Mouse (Mus musculus) frontal cortex, adult 2 months (tissue): ENCODE data around the gene Rab7. TPM values are rescaled to one million over a fixed set of nuclear protein-coding genes. Genes with fewer than 3 reads are reported as not detected.

Source experiments
- DNase-seq, 2 experiments: peaks; one replicate each; pipeline ENCODE4 v3.0.0; 2022; ENCODE audit warnings: low spot score in 1 of 2; ENCODE audit errors: extremely low spot score in 1 of 2
- polyA plus RNA-seq: library from polyadenylated mRNA; depleted of rRNA; stranded (reverse); fragments of >200 nt; gene quantifications from 2 replicates; pipeline ENCODE4 v1.2.3, GENCODE M21; 2012; rRNA removed

The Rab7 gene
- 388 and 392 TPM in 2 replicates for polyA plus RNA-seq

DNA sequence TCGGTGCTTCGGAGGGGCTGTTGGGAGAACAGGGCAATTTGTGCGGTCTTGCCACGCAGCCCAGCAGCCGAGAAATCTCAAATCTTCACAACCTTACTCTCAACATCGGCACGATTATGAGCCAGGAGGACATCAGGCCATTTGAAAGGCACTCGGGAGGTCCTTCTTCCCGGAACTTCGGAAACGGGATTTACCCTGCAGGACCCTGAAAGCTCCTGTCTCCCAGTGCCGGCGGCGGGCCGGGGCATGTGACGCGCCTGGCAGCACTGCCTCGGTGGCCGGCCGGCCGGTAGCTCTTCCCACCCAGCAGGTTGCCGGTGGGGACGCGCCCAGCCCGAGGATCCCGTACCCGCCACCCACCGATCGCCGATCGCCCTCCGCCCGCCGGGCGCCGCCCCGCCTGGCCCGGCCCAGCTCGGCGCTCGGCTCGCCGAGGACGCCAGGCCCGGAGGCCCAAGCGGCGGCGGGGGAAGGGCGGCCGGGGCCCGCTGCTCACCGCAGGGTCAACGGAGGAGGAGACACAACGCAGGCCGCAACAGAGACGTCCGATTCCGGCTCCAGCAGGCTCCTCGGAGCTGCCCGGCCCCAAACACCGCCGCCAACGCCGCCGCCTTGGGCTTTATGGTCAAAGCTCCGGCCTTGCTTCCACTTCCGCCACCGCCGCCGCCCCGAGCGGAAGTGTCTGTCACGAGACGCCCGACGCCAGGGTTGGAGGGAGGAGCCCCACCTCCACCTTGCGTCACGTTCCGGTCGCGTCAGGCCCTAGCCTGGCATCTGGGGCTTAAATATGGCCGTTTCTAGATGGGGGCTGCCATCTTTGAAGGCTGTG is at the start of gene Rab7:
Rab7 (minus strand) TSS at position 694 of the 829 bp plus-strand sequence.
- DNase-seq, result peak; percentile 93 to 97

DNA sequence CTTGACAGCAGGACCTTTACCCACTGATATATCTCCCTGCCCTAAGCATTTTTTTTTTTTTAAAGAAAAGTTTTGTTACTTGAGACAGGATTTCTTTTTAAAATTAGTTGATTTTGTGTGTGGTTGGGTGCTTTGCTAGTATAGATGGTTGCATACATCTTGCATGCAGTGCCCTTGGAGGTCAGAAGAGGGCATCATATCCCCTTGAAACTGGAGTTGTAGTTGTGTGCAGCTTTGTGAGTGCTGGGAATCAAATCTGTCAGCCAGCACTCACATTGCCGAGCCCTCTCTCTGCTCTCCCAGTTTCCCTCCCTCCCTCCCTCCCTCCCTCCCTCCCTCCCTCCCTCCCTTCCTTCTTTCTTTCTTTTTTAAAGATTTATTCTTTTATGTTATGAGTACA is 43.9 kb upstream of the Rab7 start:
- DNase-seq, result no peak

DNA sequence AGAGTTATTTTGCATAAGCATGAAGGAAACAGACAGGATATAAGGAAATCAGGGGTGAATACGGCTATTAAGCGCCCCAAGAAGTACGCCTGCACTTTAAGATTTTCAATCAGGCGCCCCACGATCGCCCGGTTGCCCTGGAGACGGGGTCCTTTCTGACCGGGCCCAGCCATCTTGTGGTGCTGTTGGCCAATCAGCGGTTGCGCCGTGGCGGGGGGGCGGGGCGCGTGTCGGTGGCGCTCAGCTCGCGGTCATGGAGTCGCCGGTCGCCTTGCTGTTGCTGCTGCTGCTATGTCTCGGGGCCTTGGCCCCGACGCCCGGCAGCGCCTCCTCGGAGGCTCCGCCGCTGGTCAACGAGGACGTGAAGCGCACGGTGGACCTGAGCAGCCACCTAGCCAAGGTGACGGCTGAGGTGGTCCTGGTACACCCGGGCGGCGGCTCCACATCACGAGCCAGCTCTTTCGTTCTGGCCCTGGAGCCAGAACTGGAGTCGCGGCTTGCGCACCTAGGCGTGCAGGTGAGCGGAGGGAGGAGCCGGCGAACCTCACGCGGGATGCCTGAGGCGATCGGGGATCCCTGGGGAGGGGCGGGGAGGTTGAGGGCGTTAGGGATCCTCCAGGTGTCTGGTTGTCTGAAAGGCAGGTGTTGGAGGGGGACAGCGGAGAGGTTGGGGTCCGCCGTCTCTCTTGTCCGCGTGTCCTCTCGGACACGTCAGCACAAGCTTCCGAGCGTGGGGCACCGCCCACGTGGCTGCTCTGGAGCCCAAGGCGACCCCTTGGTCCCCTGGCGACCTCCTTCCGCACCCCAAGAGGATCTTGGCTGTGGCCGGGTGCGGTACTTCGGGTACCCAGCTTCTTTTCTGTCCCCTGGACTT is 39.4 kb upstream of the Rab7 start, which contains the start of gene Rpn1:
Rpn1 (plus strand) TSS at position 205 of the 874 bp plus-strand sequence.
- peak; percentile 91 to 98 for DNase-seq

DNA sequence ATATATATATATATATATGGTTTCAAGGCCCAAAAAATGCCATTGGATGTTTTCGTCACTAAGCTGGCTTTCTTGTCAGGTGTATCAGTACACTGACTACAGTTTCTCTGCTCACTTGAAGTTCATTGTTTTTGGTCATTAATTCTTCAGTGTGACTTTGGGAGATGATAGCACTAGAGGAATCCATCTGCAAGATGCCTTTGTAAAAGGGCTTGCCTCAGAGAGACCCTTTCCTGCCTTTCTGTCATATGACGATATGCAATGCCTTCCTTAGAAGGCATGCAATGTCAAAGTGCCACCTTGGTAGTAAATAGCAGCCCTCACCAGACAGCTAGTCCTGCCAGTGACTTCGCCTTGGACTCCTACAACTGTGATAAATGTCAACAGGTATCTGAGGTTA is 38.6 kb upstream of the Rab7 start:
- no peak for DNase-seq

GRCm38 (mm10) chr6:88083095-88083494 is 38.0 kb upstream of the Rab7 start:
- DNase-seq, result no peak

DNA sequence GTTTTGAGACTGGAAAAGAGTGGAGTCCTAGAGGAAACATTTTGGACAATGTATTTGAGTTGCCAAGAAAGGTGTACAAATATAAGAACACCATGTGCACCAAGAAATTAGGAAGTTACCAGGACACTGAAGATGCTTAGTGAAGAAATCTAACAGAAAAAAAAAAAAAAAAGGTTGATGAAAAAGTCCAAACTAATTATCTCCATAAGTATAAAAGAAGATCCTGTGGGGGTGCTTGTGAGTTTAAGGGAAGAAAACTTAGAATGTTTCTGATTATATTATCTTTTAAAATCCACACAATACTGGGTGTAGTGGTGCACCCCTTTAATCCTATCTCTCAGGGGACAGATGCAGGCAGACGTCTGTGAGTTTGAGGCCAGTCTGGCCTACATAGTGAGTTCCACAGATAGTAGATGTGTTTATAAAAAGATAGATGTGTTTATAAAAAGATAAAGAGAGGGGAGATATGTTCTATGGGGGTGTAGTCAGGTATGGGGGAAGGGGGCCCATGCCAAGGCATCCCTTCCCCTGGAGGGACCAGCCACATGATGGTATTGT is 31.0 kb upstream of the Rab7 start:
- DNase-seq, result no peak

DNA sequence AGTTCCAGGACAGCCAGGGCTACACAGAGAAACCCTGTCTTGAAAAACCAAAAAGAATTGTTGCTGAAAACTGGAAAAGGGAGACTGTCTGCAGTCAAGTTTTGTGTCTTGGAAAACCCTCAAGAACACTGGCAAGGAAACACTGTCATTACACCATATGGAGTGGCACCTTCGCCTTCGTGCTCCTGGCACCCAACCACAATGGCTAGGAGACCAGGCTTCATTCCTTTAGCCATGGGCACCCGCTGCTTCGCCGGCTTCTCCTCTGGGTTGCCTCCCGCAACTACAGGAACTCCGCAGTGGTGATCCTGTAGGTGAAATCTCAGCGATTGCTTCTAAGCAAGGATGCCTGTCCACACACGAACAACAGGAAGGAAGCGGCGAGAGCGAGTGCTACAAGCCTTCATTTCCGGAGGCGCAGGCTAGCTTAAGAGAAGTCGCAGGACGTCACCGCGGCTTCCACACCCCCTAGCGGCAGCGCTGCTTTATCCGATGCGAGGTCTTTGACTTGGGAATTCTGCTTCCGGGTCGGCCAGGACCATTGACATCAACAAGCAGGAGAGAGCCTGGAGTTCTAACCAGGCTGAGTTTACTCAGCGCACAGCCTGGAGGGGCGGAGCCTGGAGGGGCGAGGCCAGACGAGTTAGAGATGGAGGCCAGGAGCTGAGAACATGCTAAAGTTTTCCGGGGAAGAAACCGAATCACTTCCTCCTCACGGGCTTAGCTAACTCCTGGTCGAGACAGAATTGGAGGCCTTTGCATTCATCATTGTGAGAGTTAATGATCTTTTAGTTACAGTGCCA is 29.9 kb upstream of the Rab7 start:
- DNase-seq, result peak; percentile 93 to 97

- no peak for DNase-seq
Measured at GRCm38 (mm10) chr6:88071216-88071615, 26.1 kb upstream of the Rab7 start.

DNA sequence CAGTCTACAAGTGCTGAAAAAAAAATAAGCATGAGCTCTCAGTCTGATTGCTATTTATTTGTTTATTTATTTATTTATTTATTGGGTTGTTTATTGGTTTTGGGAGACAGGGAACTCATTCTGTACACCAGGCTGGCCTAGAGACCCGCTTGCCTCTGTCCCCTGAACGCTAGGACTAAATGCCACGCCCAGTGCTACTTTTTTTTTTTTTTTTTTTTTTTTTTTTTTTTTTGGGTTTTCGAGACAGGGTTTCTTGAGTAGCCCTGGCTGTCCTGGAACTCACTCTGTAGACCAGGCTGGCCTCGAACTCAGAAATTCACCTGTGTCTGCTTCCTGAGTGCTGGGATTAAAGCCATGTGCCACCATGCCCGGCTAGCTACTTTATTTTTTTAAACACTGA is 25.4 kb upstream of the Rab7 start:
- no peak for DNase-seq

DNA sequence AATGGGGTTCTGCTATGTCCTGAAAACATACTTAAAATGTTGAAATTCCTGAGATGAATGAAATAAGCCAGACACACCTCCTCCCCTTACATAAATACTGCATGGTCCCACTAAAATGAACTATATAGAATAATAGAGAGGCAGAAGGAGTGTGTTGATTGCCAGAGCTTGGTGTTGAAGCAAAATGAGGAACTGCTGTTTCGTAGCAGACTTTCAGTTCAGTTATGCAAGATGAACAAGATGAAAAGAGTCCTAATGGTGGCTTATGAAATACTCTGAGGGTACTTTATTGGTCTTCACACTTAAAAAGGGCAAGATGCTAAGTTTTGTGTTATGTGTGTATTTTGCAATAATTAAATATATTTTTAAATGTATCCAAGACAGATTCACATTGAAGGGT is 23.7 kb upstream of the Rab7 start:
- no peak for DNase-seq

GRCm38 (mm10) chr6:88067722-88068121 is 22.7 kb upstream of the Rab7 start:
- DNase-seq, result no peak

DNA sequence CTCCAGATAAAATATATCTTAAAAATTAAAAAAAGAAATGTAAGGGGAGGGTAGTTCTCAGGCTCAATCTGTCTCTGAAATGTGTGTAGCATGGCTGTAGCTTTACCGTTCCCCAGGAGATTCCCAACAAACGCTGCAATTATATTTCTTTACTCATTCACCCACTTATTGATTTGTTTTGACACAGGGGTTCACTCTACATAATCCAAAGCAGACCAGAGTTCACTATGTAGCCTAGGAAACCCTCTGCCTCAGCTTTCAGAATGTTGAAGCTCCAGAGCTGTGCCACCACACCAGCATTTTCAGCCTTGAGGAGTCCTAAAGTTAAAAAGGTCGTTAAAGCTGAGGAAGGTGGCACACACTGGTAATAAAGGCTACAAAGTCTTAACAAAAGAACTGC is 20.9 kb upstream of the Rab7 start:
- DNase-seq, result no peak

DNA sequence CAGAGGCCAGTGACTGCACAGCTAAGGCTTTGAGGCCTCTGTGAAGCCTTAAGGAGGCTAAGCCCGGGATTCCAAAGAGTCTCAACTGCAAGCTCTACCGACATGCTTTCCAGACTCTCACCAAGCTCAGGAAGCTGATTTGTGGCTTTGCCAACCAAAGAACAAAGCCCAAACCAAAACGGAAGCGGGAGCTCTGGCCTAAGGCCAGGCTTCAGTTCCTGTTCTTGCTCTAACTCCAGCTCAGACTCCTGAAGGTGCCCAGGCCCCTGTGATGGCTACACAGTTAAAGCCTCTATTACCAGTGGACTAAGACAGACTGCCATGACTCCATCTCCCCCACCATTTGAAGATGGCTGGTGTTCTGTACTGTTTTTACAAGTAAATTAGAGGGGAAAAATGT is 20.0 kb upstream of the Rab7 start:
- DNase-seq, result no peak

- no peak for DNase-seq
Measured at GRCm38 (mm10) chr6:88064072-88064642, 19.1 kb upstream of the Rab7 start.

- no peak for DNase-seq
Measured at GRCm38 (mm10) chr6:88062398-88062797, 17.3 kb upstream of the Rab7 start.

DNA sequence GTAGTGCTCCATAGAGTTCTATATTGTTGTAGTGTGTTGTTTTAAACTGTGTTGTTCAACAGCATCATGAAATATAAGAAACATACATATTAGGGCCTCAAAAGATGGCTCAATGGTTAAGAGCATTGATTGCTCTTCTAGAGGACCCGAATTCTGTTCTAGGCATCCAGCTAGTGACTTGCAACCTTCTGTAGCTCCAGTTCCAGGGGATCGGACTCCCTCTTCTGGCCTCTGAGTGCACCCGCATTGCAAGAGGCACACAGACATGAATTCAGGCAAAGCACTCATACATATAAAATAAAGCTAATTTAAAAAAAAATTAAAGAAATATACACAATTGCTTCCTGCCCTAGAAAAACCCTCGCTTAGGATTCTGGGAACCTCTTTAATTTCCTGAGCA is 16.3 kb upstream of the Rab7 start:
- DNase-seq, result no peak

- no peak for DNase-seq
Measured at GRCm38 (mm10) chr6:88060602-88061001, 15.5 kb upstream of the Rab7 start.

DNA sequence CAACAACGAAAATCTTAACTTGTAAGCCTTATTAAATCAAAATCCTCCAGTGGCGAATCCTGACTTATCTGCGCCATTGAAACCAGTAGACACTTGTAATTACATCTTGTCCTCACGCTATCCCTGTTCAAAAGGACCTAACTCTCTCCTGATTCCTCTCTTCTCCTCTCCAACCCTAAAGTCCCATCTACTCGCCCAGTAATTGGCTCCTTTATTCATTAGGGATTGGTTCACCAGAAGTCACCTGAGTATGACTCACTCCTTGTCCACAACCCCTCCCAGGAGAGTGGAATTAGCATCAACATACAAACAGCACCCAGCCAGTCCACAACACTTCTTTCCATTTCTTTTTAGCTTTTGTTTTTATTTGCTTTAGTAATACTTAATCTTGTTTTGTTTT is 14.8 kb upstream of the Rab7 start:
- DNase-seq, result no peak

DNA sequence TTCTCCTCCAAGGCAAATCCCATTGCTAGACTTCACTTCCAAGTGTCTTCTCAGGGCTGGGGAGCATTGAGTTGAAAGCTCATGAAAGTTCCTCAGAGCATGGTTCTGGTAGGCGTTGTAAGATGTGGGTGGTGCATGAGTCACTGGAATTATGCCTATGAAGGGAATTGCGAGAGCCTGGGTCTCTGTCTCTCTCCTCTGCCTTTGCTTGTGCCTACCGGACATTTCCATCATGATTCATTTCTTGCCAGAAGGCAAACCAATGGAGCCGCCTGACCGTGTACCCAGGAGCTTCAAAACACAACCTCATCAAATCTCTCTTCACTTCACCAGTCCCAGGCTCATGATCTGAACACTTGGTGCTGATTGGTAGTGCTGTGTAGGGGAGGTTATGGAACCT is 11.8 kb upstream of the Rab7 start:
- DNase-seq, result peak; percentile 58 to 79

DNA sequence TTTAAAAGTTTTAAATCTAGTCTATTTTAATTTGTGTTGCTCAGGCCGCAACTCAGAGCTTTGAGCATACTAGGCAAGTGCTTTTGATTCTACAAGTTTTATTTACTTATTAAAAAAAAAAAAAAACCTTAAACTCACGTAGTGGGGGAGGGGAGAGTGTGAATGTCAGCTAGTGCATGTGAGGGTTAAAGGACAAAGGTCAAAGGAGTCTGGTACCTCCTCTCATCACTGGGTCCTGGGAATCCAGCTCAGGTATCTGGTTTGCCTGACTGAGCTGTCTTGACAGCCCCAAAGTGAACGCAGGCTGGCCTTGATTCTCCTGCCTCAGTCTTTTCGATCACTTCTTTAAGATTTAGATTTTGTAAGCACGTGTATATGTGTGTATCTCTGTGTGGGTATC is 10.6 kb upstream of the Rab7 start:
- no peak for DNase-seq
